Mouse (Mus musculus) left cerebral cortex, postnatal 36 days (tissue): Measurements from ENCODE around the gene Pard3b. TPM values are rescaled to one million over a fixed set of nuclear protein-coding genes. Genes with fewer than 3 reads are reported as not detected.

Source experiments
- DNase-seq, 2 experiments: peaks; one replicate each; pipeline ENCODE4 v3.0.0; 2021 to 2022; ENCODE audit warnings: low spot score in 2 of 2, mixed read lengths in 1 of 2
- intact Hi-C: fragments of 180-260 bp; cut with DNase I; formaldehyde crosslinking; loops from one replicate; pipeline ENCODE4 v1.15.1; 2025
- total RNA-seq, 2 experiments: library from RNA; stranded (reverse); gene quantifications; 2 replicates each; pipeline ENCODE4 v1.2.3; 2021

The Pard3b gene
- total RNA-seq, 2 experiments from 2014 or later: 2.7 to 4.0 TPM

GRCm38 (mm10) chr1:62048592-62048991 is 410.0 kb downstream of the Pard3b start:
- no peak for DNase-seq
- intact Hi-C loops: no loop called here

GRCm38 (mm10) chr1:62051186-62051825 is 412.7 kb downstream of the Pard3b start:
- no peak for DNase-seq
- intact Hi-C loops: no loop called here

GRCm38 (mm10) chr1:62053167-62053638 is 414.6 kb downstream of the Pard3b start:
- intact Hi-C loops: no loop called here
- no peak for DNase-seq

GRCm38 (mm10) chr1:62055280-62055679 is 416.7 kb downstream of the Pard3b start:
- intact Hi-C loops: no loop called here

GRCm38 (mm10) chr1:62070617-62071016 is 432.0 kb downstream of the Pard3b start:
- intact Hi-C loops: no loop called here
- DNase-seq: no peak

More at GRCm38 (mm10) chr1:62055280-62055679, 416.7 kb downstream of the Pard3b start:
- DNase-seq: no peak

GRCm38 (mm10) chr1:62071139-62071538 is 432.5 kb downstream of the Pard3b start:
- no peak for DNase-seq
- intact Hi-C loops: no loop called here

GRCm38 (mm10) chr1:62076171-62076570 is 437.5 kb downstream of the Pard3b start:
- DNase-seq: no peak
- intact Hi-C loops: no loop called here

GRCm38 (mm10) chr1:62081129-62081528 is 442.5 kb downstream of the Pard3b start:
- intact Hi-C loops: no loop called here
- DNase-seq: no peak

- no peak for DNase-seq
- intact Hi-C loops: no loop called here
These were observed 447.4 kb downstream of the Pard3b start for GRCm38 (mm10) chr1:62085995-62086394.

GRCm38 (mm10) chr1:62087464-62087863 is 448.8 kb downstream of the Pard3b start:
- intact Hi-C loops: no loop called here
- DNase-seq: no peak

GRCm38 (mm10) chr1:62094885-62095284 is 456.3 kb downstream of the Pard3b start:
- intact Hi-C loops: no loop called here

GRCm38 (mm10) chr1:62122426-62122825 is 483.8 kb downstream of the Pard3b start:
- intact Hi-C loops: no loop called here
- no peak for DNase-seq

More at GRCm38 (mm10) chr1:62094885-62095284, 456.3 kb downstream of the Pard3b start:
- no peak for DNase-seq

GRCm38 (mm10) chr1:62129186-62129585 is 490.6 kb downstream of the Pard3b start:
- intact Hi-C loops: no loop called here
- no peak for DNase-seq

GRCm38 (mm10) chr1:62148134-62148533 is 509.5 kb downstream of the Pard3b start:
- no peak for DNase-seq
- intact Hi-C loops: no loop called here

- no peak for DNase-seq
- intact Hi-C loops: no loop called here
These were observed 510.2 kb downstream of the Pard3b start for GRCm38 (mm10) chr1:62148786-62149185.

GRCm38 (mm10) chr1:62155970-62156369 is 517.3 kb downstream of the Pard3b start:
- DNase-seq: no peak
- intact Hi-C loops: no loop called here

GRCm38 (mm10) chr1:62159592-62159991 is 521.0 kb downstream of the Pard3b start:
- intact Hi-C loops: no loop called here
- DNase-seq: no peak

- intact Hi-C loops: no loop called here
- no peak for DNase-seq
These were observed 536.5 kb downstream of the Pard3b start for GRCm38 (mm10) chr1:62175013-62175640.

- intact Hi-C loops: no loop called here
- DNase-seq: no peak
These were observed 543.0 kb downstream of the Pard3b start for GRCm38 (mm10) chr1:62181638-62182037.

- DNase-seq: no peak
- intact Hi-C loops: no loop called here
These were observed 544.0 kb downstream of the Pard3b start for GRCm38 (mm10) chr1:62182634-62183033.

- no peak for DNase-seq
- intact Hi-C loops: no loop called here
These were observed 552.2 kb downstream of the Pard3b start for GRCm38 (mm10) chr1:62190786-62191185.
